Comparison of ENCODE assay signal across 8 mouse cellular contexts in the genomic region with DNA sequence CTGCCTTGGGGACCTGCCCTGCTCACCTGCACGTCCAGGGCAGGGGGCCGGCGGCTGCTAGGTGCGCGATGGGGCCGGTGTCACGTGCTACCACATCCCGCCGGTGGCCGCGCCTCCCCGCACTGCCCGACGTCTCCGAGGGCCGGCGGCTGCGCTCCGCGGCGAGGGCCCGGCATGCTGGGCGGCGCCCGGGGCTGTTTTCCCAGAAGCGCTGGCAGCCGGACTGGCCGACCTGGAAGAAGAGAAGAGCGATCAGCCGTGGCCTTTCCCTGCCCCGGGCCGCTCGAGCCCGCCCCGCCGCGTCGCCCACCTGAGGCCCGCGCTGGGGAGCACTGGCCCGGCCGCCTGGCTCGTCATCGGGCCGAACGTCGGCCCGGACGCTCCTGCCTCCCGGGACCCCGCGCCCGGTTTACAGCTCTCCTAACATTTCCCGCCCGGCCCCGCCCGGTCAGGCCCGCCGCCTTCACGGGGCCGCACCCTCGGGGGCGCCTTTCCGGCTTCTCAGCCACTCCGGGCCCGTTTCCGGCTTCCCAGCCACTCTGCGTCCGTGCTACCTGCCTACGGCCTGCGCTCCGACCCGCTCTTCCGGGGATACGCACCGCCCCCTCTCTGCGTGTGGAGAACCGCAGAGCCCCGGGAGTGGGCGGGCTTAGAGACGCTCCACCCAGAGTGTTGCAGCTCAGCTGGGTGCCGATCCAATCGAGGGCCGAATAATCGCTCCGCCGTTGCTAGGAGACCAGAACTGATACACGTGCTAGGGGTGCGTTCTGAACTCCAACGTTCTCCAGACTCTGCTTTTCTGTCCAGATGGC. TPM values are rescaled to one million over a fixed set of nuclear protein-coding genes. Genes with fewer than 3 reads are reported as not detected.
DNase-seq lines count a peak whose midpoint lies in the region; ATAC-seq and TF ChIP-seq lines count a peak whose summit lies in the region.

A gene (minus strand): TSS at position 645 of the 812 bp plus-strand sequence.

- peak within 1 kb of the TSS; percentile 96 for H3K4me3 ChIP-seq in embryonic facial prominence, embryonic 13.5 days
- H3K4me3 ChIP-seq in kidney, adult 2 months (ENCODE audit: insufficient read depth, low read depth, low read length): peak within 1 kb of the TSS; percentile 98
- H3K4me3 ChIP-seq in limb, embryonic 12.5 days (replicated peaks): peak within 1 kb of the TSS; percentile 99
- peak within 1 kb of the TSS; percentile 77 for H3K4me3 ChIP-seq in midbrain, embryonic 15.5 days
- peak within 1 kb of the TSS; percentile 82 for H3K4me3 ChIP-seq in spleen, adult 2 months (ENCODE audit: extremely low read depth, insufficient read depth, insufficient read length)

- H3K4me1 ChIP-seq in embryonic facial prominence, embryonic 13.5 days: peaks cover 15% of the 10 kb centered on the region
- peaks cover 6% of the 10 kb centered on the region; the same call in 1 of the 2 replicates for H3K4me1 ChIP-seq in kidney, adult 2 months (ENCODE audit: control insufficient read depth, insufficient read depth, low read length)
- peaks cover 11% of the 10 kb centered on the region for H3K4me1 ChIP-seq in limb, embryonic 12.5 days (replicated peaks)
- peaks cover 16% of the 10 kb centered on the region for H3K4me1 ChIP-seq in midbrain, embryonic 15.5 days
- H3K4me1 ChIP-seq in spleen, adult 2 months (ENCODE audit: control insufficient read depth, insufficient read depth, insufficient read length): no peaks in the 10 kb centered on the region

- H3K4me2 ChIP-seq in embryonic facial prominence, embryonic 13.5 days: peak within 1 kb of the TSS; percentile 71
- peak within 1 kb of the TSS; percentile 83 for H3K4me2 ChIP-seq in limb, embryonic 12.5 days
- peak within 1 kb of the TSS; percentile 58 for H3K4me2 ChIP-seq in midbrain, embryonic 15.5 days

- H3K27ac ChIP-seq in embryonic facial prominence, embryonic 13.5 days: peak within 1 kb of the TSS; percentile 81
- peak within 1 kb of the TSS; percentile 18; the same call in 1 of the 2 replicates for H3K27ac ChIP-seq in kidney, adult 2 months (ENCODE audit: insufficient read depth, low read depth, low read length)
- peak within 1 kb of the TSS; percentile 84 for H3K27ac ChIP-seq in limb, embryonic 12.5 days
- peak within 1 kb of the TSS; percentile 85 for H3K27ac ChIP-seq in midbrain, embryonic 15.5 days
- peak within 1 kb of the TSS; percentile 63 for H3K27ac ChIP-seq in spleen, adult 2 months (ENCODE audit: insufficient read depth, low read length)

- no peak for TF ChIP-seq POLR2A in kidney, adult 2 months (IDR thresholded peaks at IDR 0.05; ENCODE audit: low read depth, low read length)
- peak; percentile 16; the same call in 1 of the 2 replicates for TF ChIP-seq POLR2A in spleen, adult 2 months (IDR thresholded peaks at IDR 0.05; ENCODE audit: low read depth, low read length)

- H3K27me3 ChIP-seq in embryonic facial prominence, embryonic 13.5 days: no peaks in the 10 kb centered on the region
- no peaks in the 10 kb centered on the region; the same call in 1 of the 2 replicates for H3K27me3 ChIP-seq in kidney, adult 2 months (replicated peaks; ENCODE audit: control insufficient read depth, insufficient read depth, low read length)
- H3K27me3 ChIP-seq in limb, embryonic 12.5 days: peaks cover 5% of the 10 kb centered on the region; the same call in 1 of the 2 replicates
- H3K27me3 ChIP-seq in midbrain, embryonic 15.5 days (replicated peaks): peaks cover 4% of the 10 kb centered on the region; the same call in 1 of the 2 replicates
- H3K27me3 ChIP-seq in spleen, adult 2 months (ENCODE audit: control insufficient read depth, insufficient read depth, low read length): no peaks in the 10 kb centered on the region; the same call in 1 of the 2 replicates

- H3K9ac ChIP-seq in embryonic facial prominence, embryonic 13.5 days: peak within 1 kb of the TSS; percentile 91
- peak within 1 kb of the TSS; percentile 92 for H3K9ac ChIP-seq in limb, embryonic 12.5 days (replicated peaks)
- peak within 1 kb of the TSS; percentile 70 for H3K9ac ChIP-seq in midbrain, embryonic 15.5 days

- DNase-seq in 3134 (ENCODE audit: extremely low read depth, insufficient read length, low spot score): peak; percentile 98
- DNase-seq in adrenal gland, postnatal 36 days: peak; percentile 98 to 99
- DNase-seq in heart, adult 18-20 months: peak; percentile 98 to 99
- peak; percentile 99 for DNase-seq in kidney, adult 2 months
- peak; percentile 96 to 97 for DNase-seq in spleen, adult 2 months (ENCODE audit: low read depth in 1 of 2, low spot score in 2 of 2)

- peak; percentile 99 for ATAC-seq in embryonic facial prominence, embryonic 13.5 days (ENCODE audit: insufficient number of reproducible peaks, insufficient read depth, low FRiP score, low TSS enrichment, low read depth)
- ATAC-seq in limb, embryonic 12.5 days (ENCODE audit: insufficient number of reproducible peaks, insufficient read depth, low FRiP score, low TSS enrichment, low read depth): peak; percentile 99
- ATAC-seq in midbrain, embryonic 15.5 days (replicated peaks): peak; percentile 100

- H3K9me3 ChIP-seq in embryonic facial prominence, embryonic 13.5 days: no peaks in the 10 kb centered on the region
- H3K9me3 ChIP-seq in limb, embryonic 12.5 days: no peaks in the 10 kb centered on the region
- H3K9me3 ChIP-seq in midbrain, embryonic 15.5 days: no peaks in the 10 kb centered on the region

- TF ChIP-seq CTCF in kidney, adult 2 months (conservative IDR thresholded peaks at IDR 0.05; ENCODE audit: insufficient read depth, insufficient read length, low read depth, low read length): 0 out of 2 replicates have a peak, but pooled peaks have one; percentile 1
- TF ChIP-seq CTCF in spleen, adult 2 months (IDR thresholded peaks at IDR 0.05; ENCODE audit: extremely low read depth, insufficient read depth, insufficient read length, insufficient replicate concordance): no peak

- peaks cover 25% of the 10 kb centered on the region for H3K36me3 ChIP-seq in embryonic facial prominence, embryonic 13.5 days
- H3K36me3 ChIP-seq in kidney, adult 2 months (ENCODE audit: control insufficient read depth, insufficient read depth, low read length): no peaks in the 10 kb centered on the region
- peaks cover 29% of the 10 kb centered on the region for H3K36me3 ChIP-seq in limb, embryonic 12.5 days
- peaks cover 17% of the 10 kb centered on the region; the same call in 1 of the 2 replicates for H3K36me3 ChIP-seq in midbrain, embryonic 15.5 days (replicated peaks)
- peaks cover 8% of the 10 kb centered on the region for H3K36me3 ChIP-seq in spleen, adult 2 months (ENCODE audit: control insufficient read depth, insufficient read depth, low read length)

- WGBS in embryonic facial prominence, embryonic 13.5 days: under 1% methylated on average over 90 of the region's 90 CpGs
- WGBS in kidney, adult 2 months: under 1% methylated on average over 90 of the region's 90 CpGs
- whole genome bisulfite sequencing in limb, embryonic 12.5 days: under 1% methylated on average over 90 of the region's 90 CpGs
- WGBS in midbrain, embryonic 15.5 days: under 1% methylated on average over 90 of the region's 90 CpGs
- under 1% methylated on average over 84 of the region's 90 CpGs for WGBS in spleen, adult 2 months

RNA-seq across cellular contexts. Expression of the gene that starts here (rescaled TPM):
- 10 to 100 TPM; 14.6 to 16.2 TPM for total RNA-seq in adrenal gland, postnatal 36 days (2021)
- polyA plus RNA-seq in embryonic facial prominence, embryonic 13.5 days (2015; fragmentation: Nextera tagmentation; extraction: Ambion mirVana): 19.5 and 20.8 TPM in 2 replicates
- total RNA-seq in heart, adult 18-20 months (2021): 10 to 100 TPM; 11.2 to 12.4 TPM
- 15.4 and 19.8 TPM in 2 replicates for polyA plus RNA-seq in kidney, adult 2 months (2012; rRNA removed)
- polyA plus RNA-seq in limb, embryonic 12.5 days (2016; fragmentation: Nextera tagmentation; extraction: Ambion mirVana): 29.7 and 31.7 TPM in 2 replicates
- polyA plus RNA-seq in midbrain, embryonic 15.5 days (2015; fragmentation: Nextera tagmentation; extraction: Ambion mirVana): 22.7 and 24.5 TPM in 2 replicates
- polyA plus RNA-seq in spleen, adult 2 months (2012; rRNA removed): 14.1 and 21.9 TPM in 2 replicates

Comparison
In these comparisons a context has a peak if more than half of its experiments do, and no peak if none do; other contexts are left out.
1. Peak in every context shown above with its lines: DNase-seq, ATAC-seq, H3K4me3 ChIP-seq and H3K27ac ChIP-seq.
2. H3K27ac ChIP-seq: peak in every context shown above with its lines; median percentile 85 in midbrain, embryonic 15.5 days; 84 in limb, embryonic 12.5 days; 81 in embryonic facial prominence, embryonic 13.5 days; 63 in spleen, adult 2 months; 18 in kidney, adult 2 months.